Comparison of ENCODE assay signal across 15 mouse cellular contexts in genomic region chr6:12454876-12455485, GRCm38 (mm10).
"Had no signal": no experiment of that assay in that cellular context is flagged by ENCODE, and none has a peak within 500 bp of the region (broad histone marks: within the 10 kb centered on the region; RNA-seq: fewer than 3 reads in every experiment).

No protein-coding gene starts in this region.

- DNase-seq: kidney, adult 8-10 months; kidney, postnatal 10 days; kidney, postnatal 36 days; liver, embryonic 13.5 days; lung, adult 2 months; lung, postnatal 36 days; midbrain, embryonic 14.5 days; right cerebral cortex, postnatal 25 days; spleen, adult 18-20 months; thymus, adult 2 months; thymus, postnatal 14 days; thymus, postnatal 4 days had no signal

- H3K4me3 ChIP-seq: kidney, embryonic 15.5 days; liver, embryonic 13.5 days; neural tube, embryonic 12.5 days; neural tube, embryonic 15.5 days had no signal

- H3K27me3 ChIP-seq: kidney, embryonic 15.5 days; liver, embryonic 13.5 days; neural tube, embryonic 12.5 days; neural tube, embryonic 15.5 days had no signal

- H3K36me3 ChIP-seq: kidney, embryonic 15.5 days; liver, embryonic 13.5 days; neural tube, embryonic 12.5 days; neural tube, embryonic 15.5 days had no signal
